Mouse (Mus musculus): ENCODE data around the gene Gm10912. TPM values are rescaled to one million over a fixed set of nuclear protein-coding genes. Genes with fewer than 3 reads are reported as not detected.

The Gm10912 gene
- polyA plus RNA-seq (2021; fragmentation: Nextera tagmentation): 0.08 TPM in 1 of 2 replicates, not detected in the other
- long read RNA-seq, experiment 1: 0 reads
- long read RNA-seq, experiment 2: 0 reads

DNA sequence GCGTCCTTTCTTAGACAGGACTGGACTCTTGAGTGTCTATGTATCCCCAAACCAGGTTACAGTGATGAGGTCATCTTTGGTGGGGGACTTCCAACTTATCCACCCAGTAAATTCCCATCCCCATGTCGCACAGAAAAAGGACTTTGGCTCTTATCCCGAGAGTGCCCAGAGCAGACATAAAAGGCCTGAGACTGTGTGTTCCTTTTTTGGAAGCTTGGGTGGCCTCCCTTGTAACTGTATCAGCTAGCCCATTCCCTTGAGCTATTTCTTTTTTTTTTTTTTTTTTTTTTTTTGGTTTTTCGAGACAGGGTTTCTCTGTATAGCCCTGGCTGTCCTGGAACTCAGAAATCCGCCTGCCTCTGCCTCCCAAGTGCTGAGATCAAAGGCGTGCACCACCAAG lies at the start of gene Gm10912:
TSS of gene Gm10912 (plus strand) at position 301 of the 400 bp plus-strand sequence.

DNA sequence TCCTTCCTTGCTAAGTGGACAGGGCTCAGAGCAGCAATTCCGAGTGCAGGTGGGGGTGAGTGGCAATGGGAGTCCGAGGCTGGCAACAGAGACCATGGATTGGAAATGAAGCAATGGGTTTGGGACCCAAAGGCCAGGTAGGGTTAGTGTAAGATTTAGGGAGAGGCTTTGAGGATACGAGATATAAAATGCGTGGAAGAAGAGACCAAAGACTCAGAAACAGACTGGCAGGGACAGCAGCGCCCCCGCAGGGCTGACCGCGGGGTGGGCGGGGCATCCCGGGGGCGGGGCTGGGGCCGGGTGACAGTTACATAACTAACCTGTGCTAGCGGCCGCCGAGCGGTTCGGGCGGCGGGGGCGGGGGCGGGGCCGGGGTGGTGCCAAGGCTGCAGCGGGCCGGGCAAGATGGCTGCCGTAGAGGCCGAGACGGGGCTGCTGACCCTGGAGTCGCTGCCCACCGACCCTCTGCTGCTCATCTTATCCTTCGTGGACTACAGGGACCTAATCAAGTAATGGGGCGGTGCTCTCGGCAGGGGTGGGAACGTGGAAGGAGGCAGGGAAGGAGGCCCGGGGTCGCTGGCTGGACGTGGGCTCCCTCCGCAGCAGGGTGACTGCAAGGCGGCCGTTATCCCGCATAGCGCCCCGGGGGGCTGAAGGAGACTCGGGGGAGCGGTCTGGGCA lies 38.0 kb upstream of the Gm10912 start, which contains the start of gene Fbxo3:
TSS of gene Fbxo3 (plus strand) at position 264 of the 681 bp plus-strand sequence.

DNA sequence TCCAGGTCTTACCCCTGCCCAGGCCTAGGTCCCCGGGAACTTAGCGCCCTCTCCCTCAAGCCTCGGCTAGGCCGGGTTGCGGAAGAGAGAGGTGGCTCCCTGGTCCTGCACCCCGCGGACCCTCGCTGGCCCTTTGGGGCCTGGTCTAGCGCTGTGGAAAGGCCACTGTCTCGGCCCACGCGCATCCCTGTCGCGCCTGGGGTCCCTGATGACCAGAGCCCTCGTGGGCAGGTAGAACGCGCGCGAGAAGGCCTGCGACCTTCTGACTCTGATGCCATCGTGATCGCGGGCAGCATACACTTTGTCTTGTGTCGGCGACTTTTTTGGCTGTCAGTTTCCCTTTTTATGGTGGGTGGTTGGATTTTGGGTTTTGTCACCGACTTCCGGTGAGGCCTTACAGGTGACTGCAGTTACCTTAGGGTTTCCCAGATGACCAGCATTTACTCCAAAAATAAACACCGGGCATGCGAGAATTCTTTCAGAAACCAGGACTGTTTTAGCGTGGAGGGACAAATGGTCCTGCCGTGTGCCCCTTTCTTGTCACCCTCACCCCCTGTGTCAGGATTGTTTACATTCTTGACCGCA lies 37.4 kb upstream of the Gm10912 start, which contains the start of gene 4931422A03Rik:
TSS of gene 4931422A03Rik (minus strand) at position 223 of the 585 bp plus-strand sequence.

DNA sequence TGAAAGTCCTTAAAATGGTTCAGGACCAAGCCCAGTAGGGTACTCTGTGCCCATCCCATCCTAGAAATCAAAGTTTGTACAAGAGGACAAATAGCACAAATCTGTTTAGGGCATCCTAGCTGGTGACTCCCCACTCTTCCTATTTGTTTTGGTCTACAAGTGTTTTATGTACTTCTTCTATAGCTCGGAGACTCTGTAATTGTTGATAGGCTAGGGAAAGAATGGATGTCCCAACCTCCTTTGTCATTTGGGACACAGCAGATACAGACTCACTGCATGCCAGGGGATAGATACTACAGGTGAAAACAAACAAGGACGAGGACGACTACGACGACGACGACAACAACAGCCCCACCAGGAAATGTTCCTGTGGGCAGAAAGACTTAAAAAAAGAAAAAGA lies 2.8 kb downstream of the Gm10912 start, which contains the start of gene Gm10799:
TSS of gene Gm10799 (minus strand) at position 101 of the 400 bp plus-strand sequence.

DNA sequence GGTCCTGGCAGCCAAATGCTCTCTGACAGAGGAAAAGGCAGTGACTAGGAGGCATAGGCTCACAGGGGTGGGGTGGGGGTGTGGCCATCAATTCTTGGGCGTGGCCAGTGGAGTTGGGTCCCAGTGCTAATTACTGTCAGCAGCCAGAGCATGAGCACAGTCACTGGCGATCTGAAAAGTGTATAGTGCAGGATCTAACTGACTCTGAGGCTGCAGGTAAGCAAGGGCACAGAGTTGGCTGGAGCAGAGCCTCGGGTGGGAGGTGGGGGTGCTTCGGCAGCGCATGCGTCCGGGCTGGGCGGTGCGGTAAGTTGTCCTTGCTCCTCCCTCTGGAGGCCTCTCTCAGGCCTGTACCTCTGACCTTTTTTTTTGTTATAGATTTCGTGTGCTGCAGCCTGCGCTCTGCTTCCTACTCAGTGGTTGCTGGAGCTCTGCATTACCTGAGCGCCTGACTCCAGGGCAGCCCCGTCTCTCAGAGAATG lies 4.1 kb downstream of the Gm10912 start, which contains the start of gene Cd59b:
TSS of gene Cd59b (plus strand) at position 146 of the 482 bp plus-strand sequence.

DNA sequence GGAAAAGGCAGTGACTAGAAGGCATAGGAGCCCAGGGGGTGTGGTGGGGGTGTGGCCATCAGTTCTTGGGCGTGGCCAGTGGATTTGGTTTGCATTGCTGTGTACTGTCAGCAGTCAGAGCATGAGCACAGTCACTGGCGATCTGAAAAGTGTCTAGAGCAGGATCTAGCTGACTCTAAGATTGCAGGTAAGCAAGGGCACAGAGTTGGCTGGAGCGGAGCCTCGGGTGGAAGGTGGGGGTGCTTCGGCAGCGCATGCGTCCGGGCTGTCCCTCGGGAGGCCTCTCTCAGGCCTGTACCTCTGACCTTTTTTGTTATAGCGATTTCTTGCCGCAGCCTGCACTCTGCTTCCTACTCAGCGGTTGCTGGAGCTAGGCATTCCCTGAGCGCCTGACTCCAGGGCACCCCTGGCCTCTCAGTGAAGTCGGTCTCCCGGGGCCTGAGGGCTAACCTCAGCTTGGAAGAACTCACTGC lies 30.2 kb downstream of the Gm10912 start, which contains the start of gene Cd59a:
TSS of gene Cd59a (plus strand) at position 61 of the 473 bp plus-strand sequence.

Other genes starting within 250 kb of the Gm10912 start
- 15.3 and 16.2 TPM in 2 replicates for gene Lmo2, start 107.8 kb upstream of the Gm10912 start, polyA plus RNA-seq (2021; fragmentation: Nextera tagmentation)
- gene Fbxo3, start 38.1 kb upstream of the Gm10912 start, polyA plus RNA-seq (2021; fragmentation: Nextera tagmentation): 31.3 and 35.6 TPM in 2 replicates
- gene 4931422A03Rik, start 37.5 kb upstream of the Gm10912 start, polyA plus RNA-seq (2021; fragmentation: Nextera tagmentation): 0.67 TPM in 1 of 2 replicates, not detected in the other
- gene Gm10799, start 2.7 kb downstream of the Gm10912 start, polyA plus RNA-seq (2021; fragmentation: Nextera tagmentation): not detected in 2 replicates
- gene Cd59b, start 4.0 kb downstream of the Gm10912 start, polyA plus RNA-seq (2021; fragmentation: Nextera tagmentation): 4.5 and 7.8 TPM in 2 replicates
- gene Cd59a, start 30.0 kb downstream of the Gm10912 start, polyA plus RNA-seq (2021; fragmentation: Nextera tagmentation): 6.9 and 22.7 TPM in 2 replicates
- 0.24 TPM in 1 of 2 replicates, not detected in the other for gene A930018P22Rik, start 56.9 kb downstream of the Gm10912 start, polyA plus RNA-seq (2021; fragmentation: Nextera tagmentation)

Data from layer of hippocampus, adult 6 months (tissue).